Mouse (Mus musculus) intestine, embryonic 14.5 days (tissue): ENCODE measurements around the gene Kcnq5. TPM values are rescaled to one million over a fixed set of nuclear protein-coding genes. Genes with fewer than 3 reads are reported as not detected.

ENCODE experiments used
- ATAC-seq: fragments of 200-750 bp; cut with Nextera tagmentation; replicated peaks from 2 replicates; pipeline ENCODE4 v1.8.0; 2017; ENCODE audit warnings: low read depth, moderate number of reproducible peaks, moderate TSS enrichment, moderate library complexity; ENCODE audit not compliant: low FRiP score, low TSS enrichment
- DNase-seq: peaks from one replicate; pipeline ENCODE4 v3.0.0-alpha.2; 2018; ENCODE audit warnings: low spot score
- H3K27ac ChIP-seq: fragments of 300-500 bp; sonication (generic); 2 replicates; pipeline ENCODE4 v1.5.1; 2014; ENCODE audit warnings: low read depth, mild to moderate bottlenecking, control low read depth
- H3K27me3 ChIP-seq: fragments of 300-500 bp; sonication (generic); replicated peaks from 2 replicates; pipeline ENCODE4 v1.6.1; 2014; ENCODE audit warnings: low read length, control low read depth; ENCODE audit not compliant: control insufficient read depth, insufficient read depth
- H3K36me3 ChIP-seq: fragments of 300-500 bp; sonication (generic); 2 replicates; pipeline ENCODE4 v1.6.1; 2014; ENCODE audit warnings: low read length, control low read depth; ENCODE audit not compliant: control insufficient read depth, insufficient read depth
- H3K4me1 ChIP-seq: fragments of 300-500 bp; sonication (generic); replicated peaks from 2 replicates; pipeline ENCODE4 v1.6.1; 2014; ENCODE audit warnings: low read length, control low read depth, mixed read lengths; ENCODE audit not compliant: control insufficient read depth, insufficient read depth
- H3K4me2 ChIP-seq: fragments of 300-500 bp; sonication (generic); 2 replicates; pipeline ENCODE4 v1.6.1; 2014; ENCODE audit warnings: low read length
- H3K4me3 ChIP-seq: fragments of 300-500 bp; sonication (generic); 2 replicates; pipeline ENCODE4 v1.5.1; 2014; ENCODE audit warnings: low read depth, low read length, control low read depth, mixed read lengths
- H3K9ac ChIP-seq: fragments of 300-500 bp; sonication (generic); 2 replicates; pipeline ENCODE4 v1.6.1; 2014; ENCODE audit warnings: mild to moderate bottlenecking, low read length
- H3K9me3 ChIP-seq: fragments of 300-500 bp; sonication (generic); 2 replicates; pipeline ENCODE4 v1.6.1; 2016; ENCODE audit warnings: low read length, control low read depth; ENCODE audit not compliant: control insufficient read depth
- WGBS: fragments of 180-500 bp; shearing (Covaris S2); extraction: QIAGEN DNeasy Blood & Tissue Kit; methylation state at CpG from one replicate; pipeline ENCODE4 v1.1.7; 2014; 5-methylcytosine and 5-hydroxymethylcytosine counted together
- polyA plus RNA-seq: library from polyadenylated mRNA; unstranded; fragments of >200 nt; fragmentation: Nextera tagmentation; extraction: Ambion mirVana; gene quantifications from 2 replicates; pipeline ENCODE4 v1.2.1, GENCODE M21; 2014

The Kcnq5 gene
- polyA plus RNA-seq, 1 experiment from 2014 or later, result 1.8 TPM

- H3K27ac ChIP-seq, result no peak overlapping the region
- H3K4me3 ChIP-seq, result peak overlapping the region; percentile 47
- DNase-seq, result no peak
- no peaks in the 10 kb centered on the region for H3K9me3 ChIP-seq
- no peaks in the 10 kb centered on the region for H3K4me1 ChIP-seq
- no peak for ATAC-seq
- H3K27me3 ChIP-seq, result peaks cover 5% of the 10 kb centered on the region; the same call in 1 of the 2 replicates
- 5% methylated on average over 8 of the region's 8 CpGs for WGBS
- H3K36me3 ChIP-seq, result no peaks in the 10 kb centered on the region
- H3K9ac ChIP-seq, result no peak overlapping the region
- peak overlapping the region; percentile 97 for H3K4me2 ChIP-seq
Measured at GRCm38 (mm10) chr1:21959648-21960285, 2.0 kb downstream of the Kcnq5 start.

- WGBS, result 30% methylated on average over 4 of the region's 4 CpGs
- H3K9ac ChIP-seq, result no peak overlapping the region
- no peaks in the 10 kb centered on the region for H3K36me3 ChIP-seq
- H3K4me2 ChIP-seq, result no peak overlapping the region
- H3K4me1 ChIP-seq, result no peaks in the 10 kb centered on the region
- H3K27ac ChIP-seq, result no peak overlapping the region
- no peak overlapping the region for H3K4me3 ChIP-seq
- no peaks in the 10 kb centered on the region for H3K9me3 ChIP-seq
- peaks cover 3% of the 10 kb centered on the region; the same call in 1 of the 2 replicates for H3K27me3 ChIP-seq
- DNase-seq (no peak), ATAC-seq (no peak)
Measured at GRCm38 (mm10) chr1:21958013-21958412, 3.7 kb downstream of the Kcnq5 start.

DNA sequence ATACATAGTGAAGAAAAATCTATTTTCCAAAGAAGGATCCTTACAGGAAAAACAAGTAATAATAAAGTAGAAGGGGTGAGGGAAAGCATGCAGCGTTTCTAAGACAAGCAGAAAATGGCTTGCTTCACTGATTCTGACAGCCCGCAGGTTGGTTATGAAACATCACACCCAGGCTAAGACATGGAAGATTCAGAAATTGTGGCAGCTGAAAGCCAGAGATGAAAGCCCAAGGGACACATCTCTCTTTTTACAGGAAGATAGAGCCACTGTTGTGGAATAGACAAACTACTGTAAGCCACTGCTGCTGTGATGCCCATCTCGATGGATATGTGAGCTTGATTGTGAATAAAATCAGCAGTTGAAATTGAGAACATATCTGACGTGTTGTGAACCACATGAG lies 20.9 kb downstream of the Kcnq5 start:
- no peak for ATAC-seq
- Histone ChIP-seq H3K27me3 (no peaks in the 10 kb centered on the region), H3K9ac (no peak overlapping the region), H3K27ac (no peak overlapping the region), H3K4me2 (no peak overlapping the region), H3K9me3 (no peaks in the 10 kb centered on the region), H3K36me3 (no peaks in the 10 kb centered on the region), H3K4me3 (no peak overlapping the region), H3K4me1 (no peaks in the 10 kb centered on the region)
- WGBS, result 79% methylated on average over 4 of the region's 4 CpGs
- no peak for DNase-seq

GRCm38 (mm10) chr1:21927182-21927581 lies 34.6 kb downstream of the Kcnq5 start:
- H3K27ac ChIP-seq, result no peak overlapping the region
- H3K4me1 ChIP-seq, result no peaks in the 10 kb centered on the region
- no peaks in the 10 kb centered on the region for H3K9me3 ChIP-seq
- H3K27me3 ChIP-seq, result no peaks in the 10 kb centered on the region
- H3K4me3 ChIP-seq, result no peak overlapping the region
- no peak for DNase-seq
- 60% methylated on average over 4 of the region's 4 CpGs for WGBS
- H3K4me2 ChIP-seq, result no peak overlapping the region
- no peak overlapping the region for H3K9ac ChIP-seq
- H3K36me3 ChIP-seq, result no peaks in the 10 kb centered on the region
- no peak for ATAC-seq

GRCm38 (mm10) chr1:21923293-21923642 lies 38.5 kb downstream of the Kcnq5 start:
- Histone ChIP-seq H3K9ac (no peak overlapping the region), H3K9me3 (no peaks in the 10 kb centered on the region), H3K27ac (no peak overlapping the region), H3K27me3 (no peaks in the 10 kb centered on the region), H3K36me3 (no peaks in the 10 kb centered on the region), H3K4me1 (no peaks in the 10 kb centered on the region), H3K4me2 (no peak overlapping the region), H3K4me3 (no peak overlapping the region)
- WGBS, result 81% methylated on average over 1 of the region's 1 CpGs
- ATAC-seq (no peak), DNase-seq (no peak)

GRCm38 (mm10) chr1:21922578-21923292 lies 39.0 kb downstream of the Kcnq5 start:
- no peak overlapping the region for H3K9ac ChIP-seq
- H3K27ac ChIP-seq, result no peak overlapping the region
- H3K27me3 ChIP-seq, result no peaks in the 10 kb centered on the region
- no peaks in the 10 kb centered on the region for H3K9me3 ChIP-seq
- H3K4me2 ChIP-seq, result no peak overlapping the region
- DNase-seq (no peak), ATAC-seq (no peak)
- WGBS, result 83% methylated on average over 8 of the region's 8 CpGs
- no peak overlapping the region for H3K4me3 ChIP-seq
- H3K36me3 ChIP-seq, result no peaks in the 10 kb centered on the region
- H3K4me1 ChIP-seq, result no peaks in the 10 kb centered on the region

DNA sequence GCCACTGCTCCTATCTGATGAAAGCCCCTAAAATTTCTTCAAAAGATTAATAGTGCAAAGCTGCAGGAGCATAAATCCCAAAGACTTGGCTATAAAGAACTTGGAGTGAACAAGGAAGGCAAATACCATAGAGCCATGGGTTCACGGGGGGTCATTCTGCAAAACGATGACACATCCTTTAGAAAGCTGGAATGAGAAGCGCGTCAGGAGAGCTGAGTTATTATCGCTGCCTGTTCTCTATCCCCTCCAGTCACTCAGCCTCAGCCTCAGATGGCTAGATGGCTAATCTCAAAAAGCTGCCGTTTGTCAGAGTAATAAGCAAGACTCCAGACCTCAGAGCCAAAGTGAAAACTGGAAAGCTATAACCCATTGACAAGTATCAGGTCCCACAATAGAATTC lies 42.5 kb downstream of the Kcnq5 start:
- Histone ChIP-seq H3K4me2 (no peak overlapping the region), H3K36me3 (no peaks in the 10 kb centered on the region), H3K27ac (no peak overlapping the region), H3K9me3 (no peaks in the 10 kb centered on the region), H3K4me3 (no peak overlapping the region), H3K9ac (no peak overlapping the region), H3K27me3 (no peaks in the 10 kb centered on the region), H3K4me1 (no peaks in the 10 kb centered on the region)
- no peak for ATAC-seq
- 44% methylated on average over 6 of the region's 6 CpGs for WGBS
- no peak for DNase-seq

DNA sequence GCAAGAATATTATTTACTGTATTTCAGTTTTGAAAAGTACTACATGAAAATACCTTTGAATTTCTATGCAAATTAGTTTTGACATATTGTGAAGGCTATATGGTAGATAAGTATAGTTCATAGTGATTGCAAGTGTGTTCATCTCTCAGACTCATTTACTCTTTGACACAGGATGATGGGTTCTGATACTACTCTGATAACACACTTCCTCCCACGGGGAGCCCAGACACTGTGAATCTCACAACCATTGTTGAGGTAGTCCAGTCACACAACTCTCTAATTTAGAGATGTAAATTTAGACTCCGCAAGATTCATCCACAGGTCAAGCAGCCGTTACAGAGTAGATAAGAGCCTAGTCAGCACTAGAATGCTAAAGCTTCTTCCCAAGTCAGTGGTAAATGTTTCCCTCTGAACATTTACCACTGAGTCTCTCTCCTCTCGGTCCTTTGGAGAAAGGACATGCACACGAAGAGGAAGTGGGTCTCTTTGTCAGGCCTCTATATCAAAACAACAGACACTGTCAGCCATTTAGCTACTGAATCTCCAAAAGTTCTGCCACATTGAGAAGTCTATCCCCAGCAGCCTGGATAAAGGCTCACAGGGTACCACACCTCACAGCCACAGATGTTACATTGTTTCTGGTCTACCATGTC lies 65.5 kb downstream of the Kcnq5 start:
- Histone ChIP-seq H3K4me2 (no peak overlapping the region), H3K4me1 (no peaks in the 10 kb centered on the region), H3K27ac (no peak overlapping the region), H3K27me3 (no peaks in the 10 kb centered on the region), H3K9ac (no peak overlapping the region), H3K9me3 (no peaks in the 10 kb centered on the region), H3K36me3 (no peaks in the 10 kb centered on the region), H3K4me3 (no peak overlapping the region)
- DNase-seq, result no peak
- ATAC-seq, result no peak
- WGBS, result 64% methylated on average over 5 of the region's 5 CpGs
